Mouse (Mus musculus): Measurements from ENCODE around the gene Mak.

DNA sequence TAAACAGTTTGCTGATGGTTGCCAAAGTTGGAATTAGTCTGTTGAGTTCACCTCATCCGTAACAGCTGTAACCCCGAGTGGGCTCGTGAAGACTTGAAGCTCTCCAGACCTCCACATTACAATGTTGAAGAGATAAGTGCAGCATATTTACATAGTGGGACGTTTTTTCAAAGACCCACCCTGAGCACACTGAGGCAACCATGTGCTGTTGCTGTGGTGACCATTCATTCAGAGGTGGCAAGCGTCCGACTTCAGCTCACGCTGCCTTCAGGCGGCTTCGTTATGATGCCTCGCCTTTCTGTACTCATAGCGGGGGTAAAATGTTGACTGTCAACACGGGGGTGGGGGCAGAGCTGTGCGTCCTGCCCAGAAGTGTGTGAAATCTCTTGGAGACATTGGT is 57.4 kb downstream of the Mak start:
- TF ChIP-seq CTCF (IDR thresholded peaks at IDR 0.05; ENCODE audit: low read depth) (no peak), EP300 (IDR thresholded peaks at IDR 0.05; ENCODE audit: low read depth) (no peak)

All from liver, embryonic 14.5 days (tissue).